Mouse (Mus musculus) embryonic facial prominence, embryonic 15.5 days (tissue): Measurements from ENCODE around the gene Smarcc1. TPM values are rescaled to one million over a fixed set of nuclear protein-coding genes. Genes with fewer than 3 reads are reported as not detected.
"Not testable (repeated sequence)": the region's sequence is repeated elsewhere in the genome, so short reads cannot be mapped to it uniquely, and the experiment has no call there.

Experiments used
- ATAC-seq: fragments of 200-750 bp; cut with Nextera tagmentation; 2 replicates; pipeline ENCODE4 v1.8.0; 2017; ENCODE audit warnings: low read depth, moderate TSS enrichment; ENCODE audit not compliant: insufficient number of reproducible peaks, low FRiP score, low TSS enrichment
- H3K27ac ChIP-seq: fragments of 300-500 bp; sonication (generic); replicated peaks from 2 replicates; pipeline ENCODE4 v1.5.1; 2015; ENCODE audit warnings: mild to moderate bottlenecking, inconsistent platforms
- H3K27me3 ChIP-seq: fragments of 300-500 bp; sonication (generic); 2 replicates; pipeline ENCODE4 v1.6.1; 2015; ENCODE audit warnings: inconsistent platforms
- H3K36me3 ChIP-seq: fragments of 300-500 bp; sonication (generic); 2 replicates; pipeline ENCODE4 v1.6.1; 2015; ENCODE audit warnings: mild to moderate bottlenecking, inconsistent platforms
- H3K4me1 ChIP-seq: fragments of 300-500 bp; sonication (generic); 2 replicates; pipeline ENCODE4 v1.6.1; 2015; ENCODE audit warnings: inconsistent platforms
- H3K4me2 ChIP-seq: fragments of 300-500 bp; sonication (generic); replicated peaks from 2 replicates; pipeline ENCODE4 v1.6.1; 2015; ENCODE audit warnings: mild to moderate bottlenecking, inconsistent platforms
- H3K4me3 ChIP-seq: fragments of 300-500 bp; sonication (generic); replicated peaks from 2 replicates; pipeline ENCODE4 v1.5.1; 2015; ENCODE audit warnings: mild to moderate bottlenecking, inconsistent platforms
- H3K9ac ChIP-seq: fragments of 300-500 bp; sonication (generic); 2 replicates; pipeline ENCODE4 v1.6.1; 2015; ENCODE audit warnings: inconsistent platforms
- H3K9me3 ChIP-seq: fragments of 300-500 bp; sonication (generic); replicated peaks from 2 replicates; pipeline ENCODE4 v1.6.1; 2016; ENCODE audit warnings: inconsistent platforms
- WGBS: fragments of 180-500 bp; shearing (Covaris S2); methylation state at CpG from one replicate; pipeline ENCODE4 v1.1.7; 2015; 5-methylcytosine and 5-hydroxymethylcytosine counted together
- polyA plus RNA-seq: library from polyadenylated mRNA; unstranded; fragments of >200 nt; fragmentation: Nextera tagmentation; extraction: Ambion mirVana; gene quantifications from 2 replicates; pipeline ENCODE4 v1.2.1, GENCODE M21; 2015

Smarcc1 gene
- polyA plus RNA-seq, 1 experiment from 2014 or later = 113 TPM

DNA sequence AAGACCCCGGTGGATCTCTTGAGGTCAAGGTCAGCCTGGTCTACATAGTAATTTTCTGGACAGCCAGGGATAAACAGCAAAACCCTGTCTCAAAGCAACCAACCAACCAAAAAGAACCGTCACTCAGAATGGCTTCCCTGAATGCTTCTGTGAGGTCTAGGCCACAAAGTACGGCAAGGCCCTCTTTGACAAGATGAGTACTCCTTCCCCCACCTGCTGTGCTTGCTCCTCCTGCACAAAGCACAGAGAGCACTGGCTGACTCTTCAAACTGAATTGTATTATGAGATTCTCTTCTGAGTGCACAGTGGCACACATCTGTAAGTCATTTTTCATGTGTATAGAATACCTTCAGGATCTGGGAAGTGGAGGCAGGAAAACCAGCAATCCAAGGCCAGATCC lies 19.7 kb upstream of the Smarcc1 start:
- peaks cover 12% of the 10 kb centered on the region for H3K4me1 ChIP-seq
- ATAC-seq = no peak
- 89% methylated on average over 3 of the region's 3 CpGs for WGBS
- H3K9ac ChIP-seq = no peak overlapping the region
- no peaks in the 10 kb centered on the region for H3K9me3 ChIP-seq
- no peak overlapping the region for H3K4me3 ChIP-seq
- H3K27me3 ChIP-seq = no peaks in the 10 kb centered on the region
- no peak overlapping the region for H3K4me2 ChIP-seq
- H3K27ac ChIP-seq = no peak overlapping the region
- peaks cover 68% of the 10 kb centered on the region for H3K36me3 ChIP-seq

DNA sequence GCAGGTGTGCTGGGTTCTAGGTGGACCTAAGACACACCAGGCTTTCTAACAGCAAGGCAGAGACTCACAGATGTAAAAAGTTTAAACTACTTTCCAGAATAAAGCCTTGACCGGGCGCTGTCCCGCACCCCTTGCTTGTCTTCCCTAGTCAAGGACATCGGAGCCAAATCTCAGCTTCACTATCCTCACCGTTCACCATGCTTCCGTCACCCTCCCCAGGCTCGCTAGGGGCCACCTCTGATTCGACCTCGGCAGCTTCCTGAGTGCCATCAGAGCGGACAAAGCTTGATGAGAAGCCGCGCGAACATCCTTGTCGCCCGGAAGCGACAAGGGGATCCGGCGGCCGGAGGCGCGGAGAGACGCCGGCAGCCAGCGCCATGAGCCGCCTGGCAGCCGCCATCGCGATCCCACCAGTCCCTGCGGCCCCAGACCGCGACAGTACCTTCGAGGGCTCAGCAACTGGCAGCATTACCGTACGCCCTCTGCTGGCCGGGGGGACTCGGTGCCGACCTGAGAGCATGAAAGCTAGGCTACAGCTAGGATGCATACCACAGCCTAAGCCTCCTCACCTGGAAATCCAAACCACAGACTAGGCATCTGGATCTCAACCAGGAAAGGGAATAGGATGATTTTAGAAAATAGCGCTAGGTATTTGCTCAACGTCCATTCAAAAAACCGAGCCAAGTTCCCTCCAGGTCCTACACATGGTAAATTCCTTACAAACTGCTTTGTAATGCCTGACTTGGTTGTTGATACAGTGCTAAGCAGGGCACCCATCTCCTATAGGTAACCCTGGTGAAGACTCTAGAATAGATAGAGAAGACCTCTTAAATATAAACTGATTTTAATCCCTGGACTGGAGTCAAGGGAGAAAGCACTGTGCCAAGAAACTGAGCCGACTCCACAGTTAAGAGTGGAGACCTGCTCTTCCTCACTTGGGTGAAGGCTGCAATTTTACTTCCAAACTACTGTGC lies 16.6 kb upstream of the Smarcc1 start:
- no peaks in the 10 kb centered on the region for H3K9me3 ChIP-seq
- H3K9ac ChIP-seq = peak overlapping the region; percentile 62
- H3K4me1 ChIP-seq = peaks cover 12% of the 10 kb centered on the region
- ATAC-seq = peak; percentile 90
- H3K27me3 ChIP-seq = no peaks in the 10 kb centered on the region
- peak overlapping the region; percentile 73 for H3K4me2 ChIP-seq
- peak overlapping the region; percentile 82 for H3K4me3 ChIP-seq
- H3K36me3 ChIP-seq = peaks cover 72% of the 10 kb centered on the region
- 3% methylated on average over 41 of the region's 41 CpGs for WGBS
- peak overlapping the region; percentile 13; the same call in 1 of the 2 replicates for H3K27ac ChIP-seq

DNA sequence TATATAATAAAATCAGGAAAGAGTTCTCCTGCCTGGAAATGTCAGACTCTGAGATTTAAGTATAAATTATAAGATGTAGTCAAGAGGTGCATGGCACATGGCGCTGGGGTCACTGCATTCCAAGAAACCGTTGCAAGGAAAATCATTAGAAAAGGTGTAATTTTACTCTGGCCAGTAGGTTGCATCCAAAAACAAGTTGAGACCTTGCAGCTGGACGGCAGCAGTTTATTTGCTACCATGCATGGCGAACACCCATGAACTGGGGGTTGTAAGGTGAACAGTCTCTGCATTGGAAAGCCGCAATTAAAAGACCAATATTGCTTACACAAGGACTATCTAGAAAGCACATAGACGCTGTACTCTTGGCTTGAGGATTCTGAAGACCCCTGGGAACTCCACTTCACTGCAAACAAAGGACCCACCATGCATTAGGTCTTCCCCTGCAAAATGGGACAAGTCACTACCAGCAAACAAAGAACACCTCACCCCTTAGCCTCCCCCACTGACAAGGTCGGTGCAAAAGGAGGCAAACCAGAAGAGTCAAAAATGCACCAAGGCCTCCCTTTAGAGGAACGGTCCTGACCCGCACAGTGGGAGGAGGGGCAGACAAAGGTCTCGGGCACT lies 1.0 kb upstream of the Smarcc1 start:
- no peak for ATAC-seq

DNA sequence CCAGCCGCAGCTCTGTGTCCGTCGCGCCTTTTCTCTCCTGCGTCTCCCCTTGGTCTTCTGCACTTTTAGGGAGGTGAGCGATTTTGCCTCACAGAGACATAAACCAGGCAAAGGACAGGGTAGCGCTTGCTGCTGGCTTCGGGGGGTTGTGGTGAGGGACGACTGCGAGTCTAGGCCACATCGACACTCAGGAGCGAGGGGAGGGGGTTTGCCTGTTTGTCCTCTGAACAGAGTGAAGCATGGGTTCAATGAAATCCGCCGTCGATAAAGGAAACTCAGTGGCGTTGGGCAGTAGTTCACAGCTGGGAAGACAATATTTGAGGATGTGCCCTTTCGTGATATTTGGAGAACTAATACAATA lies 251 bp downstream of the Smarcc1 start, which contains the start of gene Dhx30:
Gene Dhx30, minus strand, starts transcription at position 52 of the 361 bp plus-strand sequence.
- H3K9ac ChIP-seq = peak within 1 kb of the TSS; percentile 88
- ATAC-seq = no peak
- peak within 1 kb of the TSS; percentile 99 for H3K27ac ChIP-seq
- peak within 1 kb of the TSS; percentile 89 for H3K4me3 ChIP-seq
- no peaks in the 10 kb centered on the region for H3K9me3 ChIP-seq
- H3K4me1 ChIP-seq = peaks cover 14% of the 10 kb centered on the region
- H3K4me2 ChIP-seq = peak within 1 kb of the TSS; percentile 67
- under 1% methylated on average over 17 of the region's 17 CpGs for WGBS
- H3K27me3 ChIP-seq = no peaks in the 10 kb centered on the region
- H3K36me3 ChIP-seq = peaks cover 7% of the 10 kb centered on the region

More for the DNA sequence above, 1.0 kb upstream of the Smarcc1 start:
- Histone ChIP-seq H3K9ac (peak overlapping the region; percentile 88), H3K4me3 (peak overlapping the region; percentile 89), H3K27me3 (no peaks in the 10 kb centered on the region), H3K27ac (peak overlapping the region; percentile 99), H3K4me1 (peaks cover 14% of the 10 kb centered on the region), H3K4me2 (peak overlapping the region; percentile 67), H3K36me3 (peaks cover 19% of the 10 kb centered on the region), H3K9me3 (no peaks in the 10 kb centered on the region)
- 6% methylated on average over 10 of the region's 10 CpGs for WGBS

DNA sequence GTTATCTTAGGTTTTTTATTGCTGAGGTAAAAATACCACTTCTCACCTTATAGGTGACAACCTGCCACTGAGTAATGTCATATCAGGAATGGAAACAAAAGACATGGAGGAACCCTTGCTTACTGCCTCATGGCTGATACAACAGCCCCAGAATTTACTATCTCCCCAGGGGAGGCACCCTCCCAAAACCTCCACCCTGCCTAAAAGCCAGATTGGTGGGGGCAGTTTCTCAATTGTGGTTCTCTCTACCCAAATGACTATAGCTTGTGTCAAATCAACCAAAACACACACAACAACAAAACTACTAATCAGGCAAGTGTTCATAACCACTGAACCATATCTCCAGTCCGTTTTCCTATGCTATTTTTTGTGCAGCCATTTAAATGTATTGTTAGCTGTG lies 741 bp downstream of the Smarcc1 start:
- Histone ChIP-seq H3K9me3 (no peaks in the 10 kb centered on the region), H3K27ac (peak overlapping the region; percentile 99; the same call in 1 of the 2 replicates), H3K4me2 (peak overlapping the region; percentile 67), H3K36me3 (peaks cover 2% of the 10 kb centered on the region; the same call in 1 of the 2 replicates), H3K4me1 (peaks cover 14% of the 10 kb centered on the region), H3K4me3 (peak overlapping the region; percentile 89), H3K9ac (peak overlapping the region; percentile 88), H3K27me3 (no peaks in the 10 kb centered on the region)
- no peak for ATAC-seq
- WGBS = 60% methylated on average over 1 of the region's 1 CpGs

DNA sequence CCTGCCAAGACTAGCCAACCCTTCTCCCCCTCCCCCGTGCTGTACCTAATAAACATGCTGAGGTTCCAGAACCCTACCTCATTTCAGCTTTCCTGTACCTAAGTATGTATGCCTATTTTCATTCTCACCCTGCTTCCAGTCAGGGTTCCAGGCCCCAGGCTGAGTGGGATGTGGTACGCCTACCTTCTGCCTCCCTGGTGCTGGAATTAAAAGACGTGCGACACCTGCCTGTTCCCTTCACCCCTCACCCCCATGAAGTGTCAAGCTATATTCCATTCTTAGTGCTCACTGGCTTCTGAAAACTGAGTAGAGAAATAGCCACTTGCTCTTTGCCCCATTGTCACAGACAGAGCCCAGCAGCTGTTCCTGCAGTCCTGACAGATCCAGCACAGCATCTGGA lies 3.9 kb downstream of the Smarcc1 start:
- no peaks in the 10 kb centered on the region for H3K36me3 ChIP-seq
- no peaks in the 10 kb centered on the region for H3K27me3 ChIP-seq
- no peaks in the 10 kb centered on the region for H3K9me3 ChIP-seq
- peaks cover 12% of the 10 kb centered on the region for H3K4me1 ChIP-seq
- no peak overlapping the region for H3K4me3 ChIP-seq
- H3K27ac ChIP-seq = peak overlapping the region; percentile 22; the same call in 1 of the 2 replicates
- no peak for ATAC-seq
- H3K9ac ChIP-seq = no peak overlapping the region
- no peak overlapping the region for H3K4me2 ChIP-seq
- 77% methylated on average over 4 of the region's 4 CpGs for WGBS

DNA sequence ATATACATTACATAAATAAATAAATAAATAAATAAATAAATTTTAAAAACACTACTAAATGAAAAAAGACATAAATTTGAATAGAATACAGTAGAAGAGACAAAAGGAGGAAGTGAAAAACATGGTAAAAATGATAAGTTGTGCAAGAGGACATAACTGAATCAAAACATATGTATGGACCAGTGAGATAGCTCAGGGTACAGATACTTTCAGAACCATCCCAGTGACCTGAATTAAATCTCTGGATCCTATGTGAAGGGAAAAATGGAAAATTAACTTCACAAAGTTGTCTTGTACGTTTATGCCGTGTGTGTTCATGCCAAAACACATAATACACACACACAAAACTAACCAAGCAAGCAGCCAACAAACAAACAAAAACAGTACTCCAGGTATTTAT lies 5.8 kb downstream of the Smarcc1 start:
- Histone ChIP-seq H3K4me2 (no peak overlapping the region), H3K4me1 (peaks cover 9% of the 10 kb centered on the region), H3K27me3 (no peaks in the 10 kb centered on the region), H3K36me3 (no peaks in the 10 kb centered on the region), H3K9me3 (no peaks in the 10 kb centered on the region), H3K9ac (no peak overlapping the region), H3K27ac (no peak overlapping the region), H3K4me3 (no peak overlapping the region)
- 74% methylated on average over 2 of the region's 2 CpGs for WGBS
- ATAC-seq = no peak

DNA sequence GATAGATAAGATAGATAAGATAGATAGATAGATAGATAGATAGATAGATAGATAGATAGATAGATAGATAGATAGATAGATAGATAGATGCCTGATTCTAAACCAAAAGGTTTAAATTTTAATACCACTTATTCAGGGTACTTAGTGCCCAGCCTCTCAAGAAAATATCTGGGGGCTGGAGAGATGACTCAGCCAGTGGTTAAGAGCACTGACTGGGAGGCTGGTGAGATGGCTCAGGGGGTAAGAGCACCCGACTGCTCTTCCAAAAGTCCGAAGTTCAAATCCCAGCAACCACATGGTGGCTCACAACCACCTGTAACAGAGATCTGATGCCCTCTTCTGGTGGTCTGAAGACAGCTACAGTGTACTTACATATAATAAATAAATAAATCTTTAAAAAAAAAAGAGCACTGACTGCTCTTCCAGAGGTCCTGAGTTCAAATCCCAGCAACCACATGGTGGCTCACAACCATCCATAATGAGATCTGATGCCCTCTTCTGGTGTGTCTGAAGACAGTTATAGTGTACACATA lies 6.6 kb downstream of the Smarcc1 start:
- H3K4me2 ChIP-seq, H3K27ac ChIP-seq, H3K9me3 ChIP-seq, H3K27me3 ChIP-seq, ATAC-seq, H3K4me1 ChIP-seq, H3K4me3 ChIP-seq, H3K9ac ChIP-seq, H3K36me3 ChIP-seq: not testable (repeated sequence)
- WGBS = 49% methylated on average over 2 of the region's 2 CpGs

DNA sequence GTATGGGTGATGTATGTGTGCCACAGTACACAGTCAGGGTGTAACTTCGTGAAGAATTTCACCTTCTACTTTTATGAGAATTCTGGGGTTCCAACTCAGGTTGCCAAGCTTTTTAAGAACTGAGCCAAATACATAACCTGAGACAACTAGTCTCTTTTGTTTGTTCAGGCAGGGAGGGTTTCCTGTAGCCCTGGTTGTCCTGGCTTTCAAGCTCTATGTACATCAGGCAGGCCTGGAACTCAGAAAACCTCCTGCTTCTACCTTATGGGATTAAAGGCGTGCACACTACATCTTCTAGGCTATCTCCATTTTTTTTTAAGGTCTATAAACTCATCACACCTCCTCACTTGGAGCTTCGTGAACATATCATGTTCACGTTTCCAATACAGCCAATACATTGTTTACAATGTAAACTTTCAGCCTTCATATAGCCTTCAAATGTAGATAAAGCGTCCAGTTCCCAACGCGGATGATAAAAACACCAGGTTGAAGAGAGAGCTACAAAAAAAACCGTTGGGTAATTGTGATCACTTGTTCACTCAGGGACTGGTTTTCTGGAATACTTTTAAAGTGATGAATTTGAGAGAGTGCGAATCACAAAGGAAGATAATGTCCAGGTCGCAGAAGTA lies 13.5 kb downstream of the Smarcc1 start:
- peak overlapping the region; percentile 85 for H3K4me3 ChIP-seq
- no peaks in the 10 kb centered on the region for H3K9me3 ChIP-seq
- H3K27ac ChIP-seq = peak overlapping the region; percentile 96
- peak overlapping the region; percentile 56 for H3K4me2 ChIP-seq
- peaks cover 22% of the 10 kb centered on the region for H3K4me1 ChIP-seq
- peak overlapping the region; percentile 42 for H3K9ac ChIP-seq
- ATAC-seq = no peak
- peaks cover 10% of the 10 kb centered on the region for H3K36me3 ChIP-seq
- WGBS = 25% methylated on average over 10 of the region's 10 CpGs
- H3K27me3 ChIP-seq = no peaks in the 10 kb centered on the region

DNA sequence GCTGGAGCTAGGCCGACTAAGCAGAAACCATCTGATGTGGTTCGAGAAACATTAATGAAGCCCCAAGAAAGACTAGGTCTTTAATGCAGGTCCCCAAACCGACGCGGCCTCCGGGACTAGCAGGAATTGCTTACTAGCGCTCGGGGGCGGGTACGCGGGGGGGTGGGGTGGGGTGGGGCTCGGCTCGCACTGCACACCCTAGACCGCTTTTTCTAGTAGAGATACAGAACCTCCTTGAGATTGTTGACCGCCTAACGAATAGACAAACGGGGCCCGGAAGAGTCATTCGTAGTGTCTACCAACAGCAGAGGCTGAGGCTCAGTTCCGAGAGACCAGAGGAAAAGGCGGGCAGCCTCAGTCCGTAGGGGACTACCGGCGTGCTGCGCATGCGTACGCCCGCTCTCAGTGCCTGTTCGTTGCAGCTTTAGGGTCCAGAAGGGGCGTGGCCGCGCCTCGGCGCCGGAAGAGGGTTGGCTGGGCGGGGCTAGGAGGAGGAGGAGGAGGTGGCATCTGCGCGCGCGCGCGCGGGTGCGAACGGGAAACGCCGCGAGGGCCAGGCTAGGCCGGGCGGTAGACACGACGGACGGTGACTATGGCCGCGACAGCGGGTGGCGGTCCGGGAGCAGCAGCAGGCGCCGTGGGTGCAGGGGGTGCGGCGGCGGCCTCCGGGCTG lies 14.2 kb downstream of the Smarcc1 start:
- Histone ChIP-seq H3K36me3 (peaks cover 16% of the 10 kb centered on the region), H3K27ac (peak overlapping the region; percentile 96), H3K4me1 (peaks cover 22% of the 10 kb centered on the region), H3K4me2 (peak overlapping the region; percentile 56), H3K9ac (peak overlapping the region; percentile 89), H3K27me3 (no peaks in the 10 kb centered on the region), H3K9me3 (no peaks in the 10 kb centered on the region), H3K4me3 (peak overlapping the region; percentile 85)
- peak; percentile 96 for ATAC-seq
- under 1% methylated on average over 64 of the region's 64 CpGs for WGBS
